Mouse (Mus musculus) bone marrow, adult 2 months (tissue): ENCODE measurements at regions not wholly inside any gene's neighbourhood (a gene's known extent, or its start where the extent isn't known, plus 50 kb on each side); places are given as distances from the start of the nearest gene placed in this dataset.

Source experiments
- CTCF ChIP-seq: fragments of 200-500 bp; IDR thresholded peaks from 2 replicates; pipeline ENCODE4 v1.5.1; 2011; ENCODE audit warnings: low read length, control low read depth; ENCODE audit not compliant: control insufficient read depth, insufficient read depth
- POLR2A ChIP-seq: fragments of 200-500 bp; IDR thresholded peaks from 2 replicates; pipeline ENCODE4 v1.6.1; 2011; ENCODE audit warnings: low read depth, mild to moderate bottlenecking, control low read depth, low read length, borderline replicate concordance; ENCODE audit not compliant: control insufficient read depth

DNA sequence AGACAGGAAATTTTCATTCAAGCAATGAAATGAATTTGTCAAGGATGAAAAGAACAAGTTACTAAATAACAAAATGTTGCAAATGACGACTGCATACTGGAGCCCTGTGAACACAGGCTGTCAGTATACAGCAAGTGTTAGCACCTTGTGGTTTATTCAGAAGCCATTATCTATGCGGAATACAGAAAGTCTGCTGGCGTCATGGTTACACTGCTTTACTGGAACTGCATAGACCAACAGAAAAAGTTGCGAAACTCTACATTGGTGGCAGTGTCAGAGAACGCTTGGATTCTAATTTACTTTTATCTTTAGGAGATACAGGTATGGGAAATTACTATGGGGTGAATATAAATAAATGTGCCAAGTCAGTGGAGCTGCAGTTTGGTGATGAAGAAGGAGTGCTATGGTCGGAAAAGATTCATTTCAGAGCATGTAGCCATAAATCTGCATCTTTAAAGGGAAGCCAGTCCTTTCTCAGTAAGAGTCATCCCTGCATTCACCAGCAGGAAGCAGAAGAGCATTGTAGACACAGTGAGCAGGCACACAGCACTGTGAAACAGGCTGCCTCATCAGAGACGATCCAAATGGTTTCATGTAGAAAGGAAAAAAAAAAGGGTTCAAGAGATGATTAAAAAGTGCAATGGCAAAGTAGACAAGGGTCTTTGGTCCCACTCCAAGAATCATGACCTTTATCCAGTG is 586.3 kb downstream of the Kctd12 start:
- TF ChIP-seq CTCF: no peak
- no peak for TF ChIP-seq POLR2A
